Mouse (Mus musculus) kidney, adult 2 months (tissue): Measurements from ENCODE around the gene Gatad1.

Experiments
- CTCF ChIP-seq: fragments of 200-500 bp; conservative IDR thresholded peaks from 2 replicates; pipeline ENCODE4 v1.5.1; 2011; ENCODE audit warnings: low read depth, mild to moderate bottlenecking, control low read depth, low read length, moderate library complexity, mixed read lengths; ENCODE audit not compliant: insufficient read depth, insufficient read length
- POLR2A ChIP-seq: fragments of 200-500 bp; IDR thresholded peaks from one replicate; pipeline ENCODE4 v1.6.1; 2011; ENCODE audit warnings: low read depth, low read length, control low read depth

DNA sequence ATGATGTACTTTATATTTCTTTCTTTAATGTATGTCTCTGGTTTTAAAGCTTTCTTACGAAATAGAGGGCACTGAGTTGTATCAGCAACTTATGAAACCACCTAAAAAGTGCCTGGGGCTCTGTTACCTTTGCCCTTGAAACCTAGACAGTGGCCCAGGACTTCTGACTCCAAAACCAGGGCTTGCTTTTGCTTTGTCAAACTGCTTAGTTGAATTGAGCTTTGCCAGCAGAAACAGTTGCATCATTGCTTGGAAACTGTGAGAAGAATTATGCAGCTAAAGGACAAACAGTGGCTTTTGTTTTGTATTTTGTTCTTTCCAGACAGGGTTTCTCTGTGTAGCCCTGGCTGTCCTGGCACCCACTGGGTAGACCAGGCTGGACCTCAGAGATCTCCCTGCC lies 56.7 kb downstream of the Gatad1 start:
- no peak for TF ChIP-seq CTCF
- no peak for TF ChIP-seq POLR2A
